8 mouse cellular contexts compared by ENCODE assay signal in genomic region chr4:119004613-119005339, GRCm38 (mm10). TPM values are rescaled to one million over a fixed set of nuclear protein-coding genes. Genes with fewer than 3 reads are reported as not detected.
A peak's percentile ranks its signal among the peaks of the same experiment; 100 is the strongest.
DNase-seq lines count a peak whose midpoint lies in the region; ATAC-seq and TF ChIP-seq lines count a peak whose summit lies in the region.

No protein-coding gene starts in this region.

- DNase-seq in A20 (ENCODE audit: low read depth, low spot score): peak; percentile 81
- DNase-seq in adrenal gland, postnatal 36 days: peak; percentile 87 to 91
- DNase-seq in heart, postnatal 0 days (ENCODE audit: low spot score): peak; percentile 71
- peak; percentile 87 to 95 for DNase-seq in kidney, postnatal 25 days
- peak; percentile 68 to 71 (median 68) for DNase-seq in liver, embryonic 14.5 days (ENCODE audit: low read depth in 3 of 3, low spot score in 3 of 3)
- DNase-seq in neural tube, embryonic 11.5 days (ENCODE audit: low spot score): peak; percentile 83

- H3K4me3 ChIP-seq in embryonic fibroblast, embryonic 13.5 days (ENCODE audit: insufficient read depth, low read length): no peak overlapping the region
- no peak overlapping the region for H3K4me3 ChIP-seq in heart, postnatal 0 days (ENCODE audit: low read depth, low read length)
- no peak overlapping the region for H3K4me3 ChIP-seq in liver, embryonic 14.5 days (ENCODE audit: insufficient read depth in 1 of 2, low read depth in 2 of 2, low read length in 2 of 2)
- no peak overlapping the region for H3K4me3 ChIP-seq in neural tube, embryonic 11.5 days (ENCODE audit: low read depth, low read length)
- H3K4me3 ChIP-seq in stomach, embryonic 15.5 days (replicated peaks): no peak overlapping the region

- no peak overlapping the region for H3K27ac ChIP-seq in embryonic fibroblast, embryonic 13.5 days (ENCODE audit: insufficient read depth, low read length)
- no peak overlapping the region for H3K27ac ChIP-seq in heart, postnatal 0 days (ENCODE audit: low read depth)
- no peak overlapping the region; the same call in 1 of the 2 replicates for H3K27ac ChIP-seq in liver, embryonic 14.5 days
- no peak overlapping the region for H3K27ac ChIP-seq in neural tube, embryonic 11.5 days (ENCODE audit: low read depth, low read length)
- H3K27ac ChIP-seq in stomach, embryonic 15.5 days: no peak overlapping the region

- peak; percentile 85 for TF ChIP-seq CTCF in embryonic fibroblast, embryonic 13.5 days (IDR thresholded peaks at IDR 0.05; ENCODE audit: borderline replicate concordance, insufficient read depth, low read length)
- TF ChIP-seq CTCF in heart, postnatal 0 days (IDR thresholded peaks at IDR 0.05; ENCODE audit: low read depth): peak; percentile 95
- peak; percentile 97 for TF ChIP-seq CTCF in liver, embryonic 14.5 days (IDR thresholded peaks at IDR 0.05; ENCODE audit: low read depth)

- TF ChIP-seq POLR2A in embryonic fibroblast, embryonic 13.5 days (IDR thresholded peaks at IDR 0.05; ENCODE audit: low read depth, low read length): no peak

- no peaks in the 10 kb centered on the region for H3K36me3 ChIP-seq in heart, postnatal 0 days (replicated peaks; ENCODE audit: control insufficient read depth, insufficient read depth, low read length)
- H3K36me3 ChIP-seq in liver, embryonic 14.5 days (replicated peaks; ENCODE audit: control insufficient read depth, insufficient read depth, low read depth): no peaks in the 10 kb centered on the region
- H3K36me3 ChIP-seq in neural tube, embryonic 11.5 days (ENCODE audit: control insufficient read depth, insufficient read depth, low read length): no peaks in the 10 kb centered on the region
- H3K36me3 ChIP-seq in stomach, embryonic 15.5 days: no peaks in the 10 kb centered on the region

- TF ChIP-seq EP300 in heart, postnatal 0 days (IDR thresholded peaks at IDR 0.05; ENCODE audit: low read depth): no peak
- peak; percentile 75 for TF ChIP-seq EP300 in liver, embryonic 14.5 days (IDR thresholded peaks at IDR 0.05; ENCODE audit: low read depth)

- 43% methylated on average over 7 of the region's 7 CpGs for WGBS in heart, postnatal 0 days
- WGBS in liver, embryonic 14.5 days (ENCODE audit: insufficient replicate concordance): 41% methylated on average over 7 of the region's 7 CpGs
- WGBS in neural tube, embryonic 11.5 days: 34% methylated on average over 7 of the region's 7 CpGs
- 50% methylated on average over 7 of the region's 7 CpGs for WGBS in stomach, embryonic 15.5 days

- peak; percentile 51; the same call in 1 of the 2 replicates for ATAC-seq in heart, postnatal 0 days (ENCODE audit: insufficient read depth, low read depth)
- peak; percentile 72 for ATAC-seq in liver, embryonic 14.5 days (ENCODE audit: insufficient read depth)
- ATAC-seq in neural tube, embryonic 11.5 days (ENCODE audit: insufficient read depth, low FRiP score, low TSS enrichment): peak; percentile 67; the same call in 1 of the 2 replicates
- ATAC-seq in stomach, embryonic 15.5 days (ENCODE audit: insufficient read depth, low FRiP score, low read depth): 0 out of 2 replicates have a peak, but pooled peaks have one; percentile 38

- H3K4me1 ChIP-seq in embryonic fibroblast, embryonic 13.5 days (ENCODE audit: control insufficient read depth, insufficient read depth, low read length): no peaks in the 10 kb centered on the region
- peaks cover 12% of the 10 kb centered on the region; the same call in 1 of the 2 replicates for H3K4me1 ChIP-seq in heart, postnatal 0 days (ENCODE audit: control insufficient read depth, insufficient read depth)
- peaks cover 19 to 31% of the 10 kb centered on the region in 2 experiments for H3K4me1 ChIP-seq in liver, embryonic 14.5 days (replicated peaks; ENCODE audit: control insufficient read depth in 2 of 2, insufficient read depth in 2 of 2, low read length in 1 of 2)
- H3K4me1 ChIP-seq in neural tube, embryonic 11.5 days (ENCODE audit: control insufficient read depth, insufficient read depth, low read length): no peaks in the 10 kb centered on the region
- H3K4me1 ChIP-seq in stomach, embryonic 15.5 days: peaks cover 6% of the 10 kb centered on the region; the same call in 1 of the 2 replicates

- H3K9me3 ChIP-seq in heart, postnatal 0 days (replicated peaks; ENCODE audit: control insufficient read depth, low read length): no peaks in the 10 kb centered on the region
- H3K9me3 ChIP-seq in liver, embryonic 14.5 days (ENCODE audit: control insufficient read depth, low read length): no peaks in the 10 kb centered on the region
- H3K9me3 ChIP-seq in neural tube, embryonic 11.5 days (ENCODE audit: control insufficient read depth, low read length): no peaks in the 10 kb centered on the region
- H3K9me3 ChIP-seq in stomach, embryonic 15.5 days: no peaks in the 10 kb centered on the region

- H3K27me3 ChIP-seq in heart, postnatal 0 days (ENCODE audit: control insufficient read depth, insufficient read depth, low read length): no peaks in the 10 kb centered on the region
- 0 out of 2 replicates have a peak, but pooled peaks cover 2% of the 10 kb centered on the region for H3K27me3 ChIP-seq in liver, embryonic 14.5 days (ENCODE audit: control insufficient read depth, insufficient read depth, low read length)
- no peaks in the 10 kb centered on the region for H3K27me3 ChIP-seq in neural tube, embryonic 11.5 days (ENCODE audit: control insufficient read depth, insufficient read depth, low read length)
- H3K27me3 ChIP-seq in stomach, embryonic 15.5 days (replicated peaks): no peaks in the 10 kb centered on the region

- H3K9ac ChIP-seq in heart, postnatal 0 days (replicated peaks; ENCODE audit: low read depth, low read length): no peak overlapping the region
- no peak overlapping the region; the same call in 1 of the 2 replicates for H3K9ac ChIP-seq in liver, embryonic 14.5 days (replicated peaks)
- no peak overlapping the region for H3K9ac ChIP-seq in neural tube, embryonic 11.5 days (ENCODE audit: low read length)
- no peak overlapping the region for H3K9ac ChIP-seq in stomach, embryonic 15.5 days

- no peak overlapping the region for H3K4me2 ChIP-seq in heart, postnatal 0 days (ENCODE audit: low read depth, low read length)
- H3K4me2 ChIP-seq in liver, embryonic 14.5 days (ENCODE audit: low read depth): no peak overlapping the region
- H3K4me2 ChIP-seq in neural tube, embryonic 11.5 days (ENCODE audit: low read depth): no peak overlapping the region
- no peak overlapping the region for H3K4me2 ChIP-seq in stomach, embryonic 15.5 days

RNA-seq across cellular contexts. Expression of gene Lao1, which starts 43.4 kb away (rescaled TPM):
- total RNA-seq in adrenal gland, postnatal 36 days (2021): under 1 TPM in 1 of 2 experiments, not detected in 1; 0.53 TPM
- not detected in 2 replicates for polyA plus RNA-seq in embryonic fibroblast, embryonic 13.5 days (2011; ENCODE audit: insufficient read length, low read depth, missing spikeins)
- not detected in 2 replicates for total RNA-seq in heart, postnatal 0 days (2014; rRNA removed; ENCODE audit: low replicate concordance)
- polyA plus RNA-seq in heart, postnatal 0 days (2015; fragmentation: Nextera tagmentation; extraction: Ambion mirVana): 0.10 TPM in 1 of 2 replicates, not detected in the other
- polyA plus RNA-seq in liver, embryonic 14.5 days (2012; rRNA removed): not detected in 2 replicates
- polyA plus RNA-seq in liver, embryonic 14.5 days (2014; fragmentation: Nextera tagmentation; extraction: Ambion mirVana): not detected in 2 replicates
- not detected in 2 replicates for polyA plus RNA-seq in neural tube, embryonic 11.5 days (2014; fragmentation: Nextera tagmentation; extraction: Ambion mirVana)
- polyA plus RNA-seq in stomach, embryonic 15.5 days (2015; fragmentation: Nextera tagmentation; extraction: Ambion mirVana): not detected in 2 replicates
